Mouse (Mus musculus) testis, adult 2 months (tissue): ENCODE data around the gene Clec14a.

Source experiments
- CTCF ChIP-seq: fragments of 200-500 bp; IDR thresholded peaks from 2 replicates; pipeline ENCODE4 v1.5.1; 2012; ENCODE audit warnings: low read depth, mild to moderate bottlenecking, inconsistent platforms, low read length, moderate library complexity; ENCODE audit not compliant: control insufficient read depth, insufficient read depth, insufficient replicate concordance
- POLR2A ChIP-seq: fragments of 200-500 bp; IDR thresholded peaks from 2 replicates; pipeline ENCODE4 v1.6.1; 2012; ENCODE audit warnings: low read depth, mild to moderate bottlenecking, inconsistent platforms, low read length, moderate library complexity; ENCODE audit not compliant: control insufficient read depth

GRCm38 (mm10) chr12:58307835-58308234 is 38.7 kb upstream of the Clec14a start:
- TF ChIP-seq CTCF (no peak), POLR2A (no peak)
